Mouse (Mus musculus): ENCODE results near the gene Zc3hc1.

DNA sequence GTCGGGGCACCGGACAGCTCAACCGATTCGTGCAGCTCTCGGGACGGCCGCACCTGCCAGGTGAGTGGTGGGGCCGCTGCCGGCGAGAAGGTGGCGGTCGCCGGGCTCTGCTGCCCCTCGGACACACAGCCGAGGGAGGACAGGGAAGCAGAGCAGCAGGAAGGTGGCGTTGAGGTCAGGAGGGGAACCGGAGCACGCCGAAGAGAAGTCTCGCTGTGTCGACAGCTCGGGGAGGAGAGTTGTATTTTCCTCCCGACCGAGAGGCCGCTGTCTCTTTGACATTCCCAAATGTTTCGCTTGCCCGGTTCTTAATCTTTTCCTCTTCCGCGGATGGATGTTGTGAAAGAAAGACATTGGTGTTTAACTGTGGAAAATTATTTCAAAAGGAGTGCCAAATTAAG lies 11.3 kb upstream of the Zc3hc1 start:
- TF ChIP-seq GATA1 (IDR thresholded peaks at IDR 0.05; ENCODE audit: borderline replicate concordance, low read length) (no peak), FLI1 (IDR thresholded peaks at IDR 0.05; ENCODE audit: low read length) (no peak)

All from megakaryocyte, embryonic 14.5 days (primary cell).